Mouse (Mus musculus) adrenal gland, postnatal 36 days (tissue): ENCODE measurements at regions not wholly inside any gene's neighbourhood (a gene's known extent, or its start where the extent isn't known, plus 50 kb on each side); places are given as distances from the start of the nearest gene placed in this dataset.

Experiments
- DNase-seq, 2 experiments: peaks; one replicate each; pipeline ENCODE4 v3.0.0; 2021; ENCODE audit warnings: mixed read lengths in 1 of 2

GRCm38 (mm10) chr13:54895981-54896380, 53.2 kb upstream of the Unc5a start:
- no peak for DNase-seq
